Mouse (Mus musculus): ENCODE data around the gene Fbxl21. TPM values are rescaled to one million over a fixed set of nuclear protein-coding genes. Genes with fewer than 3 reads are reported as not detected.

The Fbxl21 gene
- 2.5 TPM for polyA plus RNA-seq (2017; shearing (Covaris generic))

DNA sequence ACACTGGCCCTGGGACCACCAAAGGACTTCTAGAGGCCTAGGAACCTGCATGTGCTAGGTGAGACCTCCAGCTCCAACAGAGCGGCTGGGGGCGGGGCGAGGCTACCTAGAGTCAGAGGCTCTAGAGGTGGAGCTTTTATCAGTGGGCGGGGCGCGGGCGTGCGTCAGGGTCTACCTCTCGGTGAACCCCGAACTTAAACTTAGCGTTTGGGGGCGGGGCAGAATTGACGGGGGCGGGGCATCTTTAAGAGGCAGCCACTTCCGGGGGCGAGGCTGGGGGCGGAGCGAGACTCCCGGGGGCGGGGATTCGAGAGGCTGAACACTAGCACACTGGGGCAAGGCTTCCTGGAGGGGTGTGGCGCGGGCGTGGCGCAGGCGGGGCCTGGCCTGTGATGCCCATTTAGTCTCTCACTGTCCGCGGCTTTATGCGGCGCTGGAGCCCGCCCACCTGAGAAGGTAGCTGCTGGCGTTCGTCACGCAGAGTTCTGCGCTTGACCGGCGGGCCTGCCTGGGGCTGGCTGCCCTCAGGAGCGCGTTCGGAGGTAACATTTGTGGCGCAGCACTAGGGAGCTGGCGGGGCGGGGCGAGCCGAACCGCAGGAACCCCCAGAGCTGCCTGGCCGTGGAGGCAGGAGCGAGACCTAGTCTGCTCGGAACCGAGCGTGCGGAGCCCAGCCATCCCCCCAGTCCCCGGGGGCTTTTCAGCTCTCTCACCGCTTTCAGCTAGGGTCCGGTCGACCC lies at the start of gene Fbxl21:
Gene Fbxl21 (plus strand): TSS at position 392 of the 740 bp plus-strand sequence.

DNA sequence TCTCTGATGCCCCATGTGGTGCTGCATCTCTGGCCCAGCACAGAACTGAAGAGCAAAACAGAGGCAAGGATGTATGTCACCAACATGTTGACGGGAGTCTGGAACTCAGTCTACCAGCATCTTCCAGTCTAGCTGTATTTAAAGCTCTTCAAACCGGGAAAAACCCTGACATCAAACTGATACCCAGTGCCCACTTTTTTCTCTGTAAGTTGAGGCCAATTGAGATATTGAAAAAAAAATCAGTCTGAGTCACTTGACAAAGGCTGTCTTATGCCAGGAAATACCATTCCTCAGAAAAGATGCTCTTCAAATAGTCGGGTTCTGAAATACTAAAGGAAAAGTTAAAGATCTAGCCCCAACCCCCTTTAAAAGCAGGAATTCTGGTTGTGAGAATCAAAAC lies 40.1 kb upstream of the Fbxl21 start, which contains the start of gene Il9:
Gene Il9 (minus strand): TSS at position 101 of the 400 bp plus-strand sequence.

DNA sequence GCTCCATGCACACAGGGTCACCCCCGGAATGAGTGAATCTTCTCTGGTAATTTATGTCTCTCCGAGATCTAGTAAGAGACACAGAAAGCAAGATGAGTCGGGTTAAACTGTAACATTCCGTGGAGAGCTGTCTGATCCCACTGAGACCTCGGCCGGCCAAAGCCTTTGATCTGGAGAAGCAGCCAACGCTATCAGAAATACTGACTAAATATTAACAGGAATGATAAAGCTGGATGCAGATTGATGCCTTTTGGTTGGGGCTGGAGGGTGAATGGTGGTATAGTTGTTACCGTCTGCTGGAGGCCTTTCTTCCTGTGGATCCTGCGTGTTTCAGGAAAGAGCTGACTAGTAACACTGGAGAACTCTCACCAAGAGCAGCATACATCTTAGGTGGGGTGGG lies 26.1 kb downstream of the Fbxl21 start, which contains the start of gene Lect2:
Gene Lect2 (minus strand): TSS at position 102 of the 400 bp plus-strand sequence.

Other genes with a start within 250 kb of the Fbxl21 start
- not detected for gene Cxcl14, start 225.9 kb upstream of the Fbxl21 start, polyA plus RNA-seq (2017; shearing (Covaris generic))
- not detected for gene Gm3045, start 95.9 kb upstream of the Fbxl21 start, polyA plus RNA-seq (2017; shearing (Covaris generic))
- gene Slc25a48, start 84.1 kb upstream of the Fbxl21 start, polyA plus RNA-seq (2017; shearing (Covaris generic)): not detected
- not detected for gene Il9, start 40.2 kb upstream of the Fbxl21 start, polyA plus RNA-seq (2017; shearing (Covaris generic))
- gene Lect2, start 26.0 kb downstream of the Fbxl21 start, polyA plus RNA-seq (2017; shearing (Covaris generic)): not detected
- 0.62 TPM for gene Tgfbi, start 87.1 kb downstream of the Fbxl21 start, polyA plus RNA-seq (2017; shearing (Covaris generic))
- 21.3 TPM for gene Smad5, start 180.5 kb downstream of the Fbxl21 start, polyA plus RNA-seq (2017; shearing (Covaris generic))
- not detected for gene Gm45623, start 231.4 kb downstream of the Fbxl21 start, polyA plus RNA-seq (2017; shearing (Covaris generic))

Measured in CD4-positive, CD25-positive, alpha-beta regulatory T cell, adult 9 weeks (primary cell).